Mouse (Mus musculus) forelimb bud, embryonic 11.5 days (tissue): ENCODE measurements around the gene Trim75.
A peak's percentile ranks its signal among the peaks of the same experiment; 100 is the strongest.

Source experiments
- DNase-seq: peaks from one replicate; pipeline ENCODE4 v3.0.0-alpha.2; 2012; ENCODE audit warnings: low read depth, low spot score

Trim75 gene

DNA sequence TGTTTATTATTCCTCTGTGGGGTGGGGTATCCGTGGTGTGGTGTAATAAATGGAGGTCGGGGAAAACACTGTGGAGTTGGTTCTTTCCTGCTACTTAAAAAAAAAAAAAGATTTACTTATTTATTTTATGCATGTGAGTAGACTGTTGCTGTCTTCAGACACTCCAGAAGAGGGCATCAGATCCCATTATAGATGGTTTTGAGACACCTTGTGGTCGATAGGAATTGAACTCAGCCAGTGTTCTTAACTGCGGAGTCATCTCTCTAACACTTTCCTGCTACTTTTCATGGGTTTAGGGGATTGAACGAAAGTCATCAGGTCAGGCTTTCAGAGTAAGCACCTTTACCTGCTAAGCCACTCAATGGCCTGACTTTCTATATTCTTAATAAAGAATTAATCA lies 42.8 kb downstream of the Trim75 start:
- DNase-seq, result no peak

GRCm38 (mm10) chr8:64942946-64943345 lies 44.7 kb downstream of the Trim75 start:
- no peak for DNase-seq

DNA sequence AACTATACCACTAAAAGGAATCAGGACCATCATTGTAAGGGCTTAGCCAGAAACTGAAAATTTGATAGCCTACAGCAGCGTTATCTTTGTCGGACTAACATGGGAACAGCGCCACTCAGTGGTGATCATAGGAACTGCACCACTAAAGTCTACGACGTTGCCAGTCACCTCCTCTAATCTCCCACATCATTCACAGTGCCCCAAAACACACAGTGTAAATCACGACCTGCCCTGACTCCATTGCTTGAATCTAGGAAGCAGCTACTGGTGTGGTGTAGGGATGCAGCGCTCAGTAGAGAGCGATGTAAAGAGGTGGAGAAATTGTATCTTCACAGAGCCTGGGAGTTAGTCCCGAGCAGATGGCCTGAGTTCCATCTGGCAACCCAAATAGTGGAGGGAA lies 46.1 kb downstream of the Trim75 start:
- peak; percentile 83 for DNase-seq

DNA sequence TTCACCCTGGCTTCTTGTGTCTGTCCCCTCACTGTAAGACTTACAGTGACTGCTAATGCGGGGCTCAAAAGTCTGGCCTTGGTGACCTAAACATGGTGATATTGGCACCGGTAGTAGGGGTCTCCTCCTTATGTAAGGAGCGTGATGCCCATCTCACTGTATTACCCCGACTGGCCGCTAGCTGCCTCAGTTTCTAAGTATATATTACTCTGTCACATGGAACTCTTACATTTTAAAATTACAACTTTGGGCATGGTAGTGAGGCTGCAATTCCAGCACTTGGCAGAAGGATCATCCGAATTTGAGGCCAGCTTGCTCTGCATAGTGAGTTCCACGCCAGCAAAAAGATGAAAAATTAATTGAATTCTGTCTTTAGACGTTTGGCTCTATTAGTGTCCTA lies 46.6 kb downstream of the Trim75 start:
- DNase-seq, result no peak

GRCm38 (mm10) chr8:64934997-64935396 lies 52.6 kb downstream of the Trim75 start:
- no peak for DNase-seq
